10 mouse cellular contexts compared by ENCODE assay signal in the genomic region with DNA sequence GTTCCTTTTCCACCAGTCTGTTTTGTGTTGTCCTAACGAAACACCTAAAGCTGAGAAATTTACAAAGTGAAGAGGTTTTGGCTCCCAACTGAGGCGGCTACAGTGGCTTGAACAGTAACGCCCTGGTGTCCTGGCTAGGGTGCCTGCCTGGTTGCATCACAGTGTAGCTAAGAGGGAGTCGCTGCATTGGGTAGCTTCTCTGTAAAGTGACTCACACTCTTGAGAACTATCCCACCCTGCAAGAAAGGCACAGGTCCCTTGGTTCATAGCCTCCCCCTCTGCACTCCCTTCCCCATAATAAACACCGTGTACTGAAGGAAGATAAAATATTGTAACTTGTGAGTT. TPM values are rescaled to one million over a fixed set of nuclear protein-coding genes. Genes with fewer than 3 reads are reported as not detected.
A peak's percentile ranks its signal among the peaks of the same experiment; 100 is the strongest.
DNase-seq lines count a peak whose midpoint lies in the region; ATAC-seq and TF ChIP-seq lines count a peak whose summit lies in the region.
"Had no signal": no experiment of that assay in that cellular context is flagged by ENCODE, and none has a peak within 500 bp of the region (broad histone marks: within the 10 kb centered on the region; RNA-seq: fewer than 3 reads in every experiment).

No protein-coding gene starts in this region.

- WGBS in hindbrain, postnatal 0 days = 82% methylated on average over 5 of the region's 5 CpGs
- 84% methylated on average over 5 of the region's 5 CpGs for WGBS in hindbrain, embryonic 16.5 days
- 64% methylated on average over 5 of the region's 5 CpGs for WGBS in heart, embryonic 11.5 days (ENCODE audit: insufficient replicate concordance)
- WGBS in lung, postnatal 0 days = 42% methylated on average over 5 of the region's 5 CpGs

- no peaks in the 10 kb centered on the region for H3K27me3 ChIP-seq in hindbrain, postnatal 0 days (ENCODE audit: insufficient read depth, low read length)
- H3K27me3 ChIP-seq in hindbrain, embryonic 16.5 days (replicated peaks; ENCODE audit: control insufficient read depth, insufficient read depth, low read length) = no peaks in the 10 kb centered on the region
- H3K27me3 ChIP-seq in heart, embryonic 11.5 days (ENCODE audit: control insufficient read depth, insufficient read depth, low read length) = no peaks in the 10 kb centered on the region
- no peaks in the 10 kb centered on the region for H3K27me3 ChIP-seq in lung, postnatal 0 days (replicated peaks; ENCODE audit: insufficient read depth, low read length)
- H3K27me3 ChIP-seq: neural tube, embryonic 12.5 days had no signal

- no peak overlapping the region for H3K4me3 ChIP-seq in hindbrain, postnatal 0 days (ENCODE audit: low read length)
- H3K4me3 ChIP-seq in hindbrain, embryonic 16.5 days (ENCODE audit: low read length) = no peak overlapping the region
- H3K4me3 ChIP-seq in brown adipose tissue, adult 24 weeks (ENCODE audit: insufficient read depth, low read depth, low read length) = no peak overlapping the region
- H3K4me3 ChIP-seq in heart, embryonic 11.5 days (ENCODE audit: low read depth, low read length) = no peak overlapping the region
- no peak overlapping the region for H3K4me3 ChIP-seq in lung, postnatal 0 days (ENCODE audit: low read depth, low read length)
- H3K4me3 ChIP-seq: neural tube, embryonic 12.5 days had no signal

- DNase-seq in hindbrain, postnatal 0 days (ENCODE audit: low spot score) = no peak
- DNase-seq in lung, postnatal 0 days (ENCODE audit: low spot score) = peak; percentile 77
- no peak for DNase-seq in embryo, embryonic 10 days (ENCODE audit: low spot score)
- DNase-seq in adrenal gland, adult 18-20 months (ENCODE audit: low spot score in 2 of 2) = no peak
- DNase-seq in cerebellum, adult 8-10 months = no peak
- DNase-seq: layer of hippocampus, adult 9-11 months had no signal

- H3K4me2 ChIP-seq in hindbrain, postnatal 0 days (ENCODE audit: low read depth, low read length) = no peak overlapping the region
- H3K4me2 ChIP-seq in hindbrain, embryonic 16.5 days (ENCODE audit: low read length) = no peak overlapping the region
- no peak overlapping the region for H3K4me2 ChIP-seq in heart, embryonic 11.5 days
- no peak overlapping the region for H3K4me2 ChIP-seq in lung, postnatal 0 days (replicated peaks; ENCODE audit: low read depth, low read length)

- H3K4me1 ChIP-seq in hindbrain, postnatal 0 days (ENCODE audit: insufficient read depth, low read length) = peaks cover 25% of the 10 kb centered on the region
- H3K4me1 ChIP-seq in hindbrain, embryonic 16.5 days (ENCODE audit: control insufficient read depth, insufficient read depth, low read depth, low read length) = peaks cover 39% of the 10 kb centered on the region
- H3K4me1 ChIP-seq in brown adipose tissue, adult 24 weeks (ENCODE audit: control insufficient read depth, insufficient read depth, insufficient read length, low read length) = peaks cover 10% of the 10 kb centered on the region
- H3K4me1 ChIP-seq in heart, embryonic 11.5 days (ENCODE audit: control insufficient read depth, insufficient read depth, low read length) = peaks cover 35% of the 10 kb centered on the region
- H3K4me1 ChIP-seq in lung, postnatal 0 days (ENCODE audit: insufficient read depth, low read depth, low read length) = peaks cover 19% of the 10 kb centered on the region; the same call in 1 of the 2 replicates

- 0 out of 2 replicates have a peak overlapping the region, but pooled peaks have one; percentile 32 for H3K27ac ChIP-seq in hindbrain, postnatal 0 days
- no peak overlapping the region for H3K27ac ChIP-seq in hindbrain, embryonic 16.5 days (ENCODE audit: low read depth, low read length)
- H3K27ac ChIP-seq in brown adipose tissue, adult 24 weeks (replicated peaks; ENCODE audit: low read depth, low read length) = peak overlapping the region; percentile 56; the same call in 1 of the 2 replicates
- H3K27ac ChIP-seq in heart, embryonic 11.5 days (ENCODE audit: low read depth, low read length) = peak overlapping the region; percentile 80
- peak overlapping the region; percentile 94 for H3K27ac ChIP-seq in lung, postnatal 0 days (ENCODE audit: low read length)
- H3K27ac ChIP-seq: neural tube, embryonic 12.5 days had no signal

- no peaks in the 10 kb centered on the region for H3K36me3 ChIP-seq in hindbrain, postnatal 0 days (ENCODE audit: insufficient read depth, low read length)
- H3K36me3 ChIP-seq in hindbrain, embryonic 16.5 days (ENCODE audit: control insufficient read depth, insufficient read depth, low read length) = no peaks in the 10 kb centered on the region
- H3K36me3 ChIP-seq in heart, embryonic 11.5 days (ENCODE audit: control insufficient read depth, insufficient read depth, low read length) = no peaks in the 10 kb centered on the region
- H3K36me3 ChIP-seq in lung, postnatal 0 days (ENCODE audit: insufficient read depth, low read length) = no peaks in the 10 kb centered on the region
- H3K36me3 ChIP-seq: neural tube, embryonic 12.5 days had no signal

- TF ChIP-seq EP300 in lung, postnatal 0 days (IDR thresholded peaks at IDR 0.05) = peak; percentile 48; the same call in 1 of the 2 replicates

- no peaks in the 10 kb centered on the region for H3K9me3 ChIP-seq in hindbrain, postnatal 0 days (ENCODE audit: low read length)
- H3K9me3 ChIP-seq in hindbrain, embryonic 16.5 days (ENCODE audit: control insufficient read depth, low read length) = no peaks in the 10 kb centered on the region
- no peaks in the 10 kb centered on the region for H3K9me3 ChIP-seq in heart, embryonic 11.5 days (replicated peaks; ENCODE audit: control insufficient read depth, low read length)
- no peaks in the 10 kb centered on the region for H3K9me3 ChIP-seq in lung, postnatal 0 days (ENCODE audit: low read length)
- H3K9me3 ChIP-seq: neural tube, embryonic 12.5 days had no signal

- no peak for TF ChIP-seq CTCF in hindbrain, postnatal 0 days (IDR thresholded peaks at IDR 0.05; ENCODE audit: low read depth)
- TF ChIP-seq CTCF in lung, postnatal 0 days (IDR thresholded peaks at IDR 0.05) = no peak

- H3K9ac ChIP-seq in hindbrain, postnatal 0 days (replicated peaks; ENCODE audit: low read length) = no peak overlapping the region
- no peak overlapping the region for H3K9ac ChIP-seq in hindbrain, embryonic 16.5 days (ENCODE audit: low read depth, low read length)
- no peak overlapping the region for H3K9ac ChIP-seq in heart, embryonic 11.5 days (ENCODE audit: low read depth, low read length)
- no peak overlapping the region for H3K9ac ChIP-seq in lung, postnatal 0 days (replicated peaks; ENCODE audit: low read depth)
- H3K9ac ChIP-seq: neural tube, embryonic 12.5 days had no signal

- ATAC-seq in hindbrain, postnatal 0 days = no peak
- no peak for ATAC-seq in hindbrain, embryonic 16.5 days
- no peak for ATAC-seq in heart, embryonic 11.5 days (replicated peaks; ENCODE audit: insufficient number of reproducible peaks, low FRiP score, low TSS enrichment)
- ATAC-seq in lung, postnatal 0 days = peak; percentile 70

RNA-seq across cellular contexts. Expression of a gene that starts 58.3 kb away (rescaled TPM):
- total RNA-seq in hindbrain, postnatal 0 days (2014; rRNA removed) = 3.6 and 3.7 TPM in 2 replicates
- polyA plus RNA-seq in hindbrain, postnatal 0 days (2015; fragmentation: Nextera tagmentation; extraction: Ambion mirVana) = 1.6 and 1.7 TPM in 2 replicates
- 0.97 and 1.5 TPM in 2 replicates for polyA plus RNA-seq in hindbrain, embryonic 16.5 days (2015; fragmentation: Nextera tagmentation; extraction: Ambion mirVana)
- polyA plus RNA-seq in brown adipose tissue, adult 24 weeks (2012; ENCODE audit: insufficient read depth, insufficient read length, missing spikeins) = 0.42 and 0.99 TPM in 2 replicates
- polyA plus RNA-seq in heart, embryonic 11.5 days (2014; fragmentation: Nextera tagmentation; extraction: Ambion mirVana) = 0.13 and 0.15 TPM in 2 replicates
- 0.19 and 0.54 TPM in 2 replicates for polyA plus RNA-seq in lung, postnatal 0 days (2015; fragmentation: Nextera tagmentation; extraction: Ambion mirVana)
- under 1 TPM; 0.17 to 0.26 TPM for total RNA-seq in adrenal gland, adult 18-20 months (2021)
